Mouse (Mus musculus): ENCODE results near the gene Plxna2. TPM values are rescaled to one million over a fixed set of nuclear protein-coding genes. Genes with fewer than 3 reads are reported as not detected.

Gene Plxna2
- polyA plus RNA-seq, 1 experiment from 2014 or later = 5.9 TPM

DNA sequence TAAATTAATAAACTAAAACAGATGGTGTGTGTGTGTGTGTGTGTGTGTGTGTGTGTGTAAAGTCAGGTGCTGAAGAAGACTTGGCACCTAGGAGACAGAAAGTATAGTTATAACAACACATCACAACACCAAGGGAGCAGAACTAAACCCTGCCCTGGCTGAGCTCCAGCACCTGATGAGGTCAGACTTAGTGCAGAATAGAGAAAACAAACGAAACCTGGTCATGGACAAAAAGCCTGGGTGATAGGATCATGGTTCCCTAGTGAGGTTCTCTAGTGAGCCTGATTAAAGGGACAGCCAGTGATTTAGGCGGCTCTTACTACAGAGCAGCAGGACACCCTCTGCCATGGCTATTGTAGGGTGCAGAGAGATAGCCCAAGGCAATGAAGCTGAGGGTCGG lies 218.2 kb downstream of the Plxna2 start:
- H3K36me3 ChIP-seq = no peaks in the 10 kb centered on the region
- H3K4me1 ChIP-seq (replicated peaks) = no peaks in the 10 kb centered on the region
- WGBS = 77% methylated on average over 3 of the region's 3 CpGs
- H3K27ac ChIP-seq = no peak overlapping the region
- no peak overlapping the region for H3K4me3 ChIP-seq (replicated peaks)
- no peak for ATAC-seq
- H3K9me3 ChIP-seq = no peaks in the 10 kb centered on the region
- no peak overlapping the region for H3K4me2 ChIP-seq (replicated peaks)
- no peak overlapping the region for H3K9ac ChIP-seq
- H3K27me3 ChIP-seq (replicated peaks) = no peaks in the 10 kb centered on the region

- Histone ChIP-seq H3K4me1 (replicated peaks) (no peaks in the 10 kb centered on the region), H3K36me3 (no peaks in the 10 kb centered on the region), H3K9me3 (no peaks in the 10 kb centered on the region), H3K27ac (no peak overlapping the region), H3K4me3 (replicated peaks) (no peak overlapping the region), H3K9ac (no peak overlapping the region), H3K4me2 (replicated peaks) (no peak overlapping the region), H3K27me3 (replicated peaks) (no peaks in the 10 kb centered on the region)
- no peak for ATAC-seq
- WGBS = 89% methylated on average over 4 of the region's 4 CpGs
These were observed 218.7 kb downstream of the Plxna2 start for GRCm38 (mm10) chr1:194836671-194837070.

- H3K4me2 ChIP-seq (replicated peaks) = no peak overlapping the region
- WGBS = 33% methylated on average over 1 of the region's 1 CpGs
- ATAC-seq = no peak
- no peaks in the 10 kb centered on the region for H3K9me3 ChIP-seq
- no peaks in the 10 kb centered on the region for H3K27me3 ChIP-seq (replicated peaks)
- no peak overlapping the region for H3K9ac ChIP-seq
- no peak overlapping the region for H3K4me3 ChIP-seq (replicated peaks)
- H3K4me1 ChIP-seq (replicated peaks) = no peaks in the 10 kb centered on the region
- no peak overlapping the region for H3K27ac ChIP-seq
- H3K36me3 ChIP-seq = no peaks in the 10 kb centered on the region
These were observed 221.4 kb downstream of the Plxna2 start for GRCm38 (mm10) chr1:194839230-194839910.

GRCm38 (mm10) chr1:194843020-194843419 lies 225.0 kb downstream of the Plxna2 start:
- H3K9me3 ChIP-seq = no peaks in the 10 kb centered on the region
- no peak overlapping the region for H3K9ac ChIP-seq
- no peaks in the 10 kb centered on the region for H3K36me3 ChIP-seq
- no peak overlapping the region for H3K4me2 ChIP-seq (replicated peaks)
- ATAC-seq = no peak
- WGBS = 84% methylated on average over 2 of the region's 2 CpGs
- no peaks in the 10 kb centered on the region for H3K4me1 ChIP-seq (replicated peaks)
- H3K4me3 ChIP-seq (replicated peaks) = no peak overlapping the region
- H3K27me3 ChIP-seq (replicated peaks) = no peaks in the 10 kb centered on the region
- H3K27ac ChIP-seq = no peak overlapping the region

- Histone ChIP-seq H3K9ac (no peak overlapping the region), H3K9me3 (no peaks in the 10 kb centered on the region), H3K4me2 (replicated peaks) (no peak overlapping the region), H3K27me3 (replicated peaks) (no peaks in the 10 kb centered on the region), H3K4me3 (replicated peaks) (no peak overlapping the region), H3K4me1 (replicated peaks) (no peaks in the 10 kb centered on the region), H3K36me3 (no peaks in the 10 kb centered on the region), H3K27ac (no peak overlapping the region)
- WGBS = 75% methylated on average over 4 of the region's 4 CpGs
- ATAC-seq = no peak
These were observed 229.0 kb downstream of the Plxna2 start for GRCm38 (mm10) chr1:194847014-194847413.

DNA sequence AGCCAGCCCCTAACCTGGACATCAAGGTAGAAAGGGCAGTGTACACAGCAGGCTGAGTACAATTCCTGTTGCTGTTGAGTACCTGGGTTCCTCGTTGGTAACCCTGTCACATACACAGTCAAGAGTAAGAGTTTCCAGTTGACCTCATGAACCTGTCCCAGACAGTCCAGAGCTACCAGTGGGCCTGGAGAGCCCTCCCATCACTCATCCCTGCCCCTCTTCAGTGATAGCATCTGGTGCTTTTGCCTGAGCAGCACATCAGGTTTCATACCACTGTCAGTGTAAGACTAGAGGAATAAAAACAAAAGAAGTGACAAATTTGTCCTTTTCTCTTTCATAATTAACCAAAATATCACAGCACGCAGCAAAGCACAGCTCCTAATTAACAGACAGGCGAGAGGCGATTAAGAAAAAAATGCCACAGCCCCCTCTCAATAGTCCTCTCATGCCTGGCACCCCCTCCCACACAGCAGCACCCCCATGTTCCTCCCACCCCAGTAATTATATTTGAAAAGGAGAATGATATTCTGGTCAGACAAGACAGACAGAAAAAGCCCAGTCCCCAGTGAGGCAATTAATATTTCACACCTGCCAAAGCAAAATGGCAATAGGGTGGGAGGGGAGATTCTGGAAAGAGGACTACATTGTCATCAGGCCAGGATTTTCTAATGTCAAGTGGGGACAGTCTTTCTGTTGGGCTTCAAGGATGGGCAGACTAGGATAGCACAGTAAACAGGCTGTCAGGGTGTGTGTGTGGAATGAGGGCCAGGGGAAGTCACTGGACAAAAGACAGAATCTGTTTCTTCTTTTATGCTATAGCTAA lies 233.4 kb downstream of the Plxna2 start:
- no peak for ATAC-seq
- Histone ChIP-seq H3K36me3 (no peaks in the 10 kb centered on the region), H3K27me3 (replicated peaks) (no peaks in the 10 kb centered on the region), H3K27ac (no peak overlapping the region), H3K4me1 (replicated peaks) (no peaks in the 10 kb centered on the region), H3K9ac (no peak overlapping the region), H3K4me2 (replicated peaks) (no peak overlapping the region), H3K4me3 (replicated peaks) (no peak overlapping the region), H3K9me3 (no peaks in the 10 kb centered on the region)
- WGBS = 74% methylated on average over 4 of the region's 4 CpGs

GRCm38 (mm10) chr1:194852065-194852358 lies 234.0 kb downstream of the Plxna2 start:
- WGBS = 49% methylated on average over 2 of the region's 2 CpGs
- Histone ChIP-seq H3K27ac (no peak overlapping the region), H3K4me2 (replicated peaks) (no peak overlapping the region), H3K4me1 (replicated peaks) (no peaks in the 10 kb centered on the region), H3K9ac (no peak overlapping the region), H3K9me3 (no peaks in the 10 kb centered on the region), H3K36me3 (no peaks in the 10 kb centered on the region), H3K27me3 (replicated peaks) (no peaks in the 10 kb centered on the region), H3K4me3 (replicated peaks) (no peak overlapping the region)
- no peak for ATAC-seq
